Mouse (Mus musculus) hindbrain, embryonic 13.5 days (tissue): Measurements from ENCODE around the gene Ost4. TPM values are rescaled to one million over a fixed set of nuclear protein-coding genes. Genes with fewer than 3 reads are reported as not detected.

Experiments
- ATAC-seq: fragments of 200-750 bp; cut with Nextera tagmentation; 2 replicates; pipeline ENCODE4 v1.8.0; 2017; ENCODE audit warnings: moderate TSS enrichment; ENCODE audit not compliant: low FRiP score
- H3K27ac ChIP-seq: fragments of 300-500 bp; sonication (generic); 2 replicates; pipeline ENCODE4 v1.5.1; 2015; ENCODE audit warnings: inconsistent platforms, mild to moderate bottlenecking, moderate library complexity
- H3K27me3 ChIP-seq: fragments of 300-500 bp; sonication (generic); 2 replicates; pipeline ENCODE4 v1.6.1; 2015; ENCODE audit warnings: mild to moderate bottlenecking, inconsistent platforms
- H3K36me3 ChIP-seq: fragments of 300-500 bp; sonication (generic); 2 replicates; pipeline ENCODE4 v1.6.1; 2015; ENCODE audit warnings: mild to moderate bottlenecking, inconsistent platforms
- H3K4me1 ChIP-seq: fragments of 300-500 bp; sonication (generic); replicated peaks from 2 replicates; pipeline ENCODE4 v1.6.1; 2015; ENCODE audit warnings: inconsistent platforms
- H3K4me2 ChIP-seq: fragments of 300-500 bp; sonication (generic); 2 replicates; pipeline ENCODE4 v1.6.1; 2015; ENCODE audit warnings: inconsistent platforms, mild to moderate bottlenecking, moderate library complexity
- H3K4me3 ChIP-seq: fragments of 300-500 bp; sonication (generic); 2 replicates; pipeline ENCODE4 v1.5.1; 2015; ENCODE audit warnings: mild to moderate bottlenecking, inconsistent platforms
- H3K9ac ChIP-seq: fragments of 300-500 bp; sonication (generic); 2 replicates; pipeline ENCODE4 v1.6.1; 2015; ENCODE audit warnings: mild to moderate bottlenecking, inconsistent platforms
- H3K9me3 ChIP-seq: fragments of 300-500 bp; sonication (generic); 2 replicates; pipeline ENCODE4 v1.6.1; 2016; ENCODE audit warnings: inconsistent platforms
- WGBS: fragments of 180-500 bp; shearing (Covaris S2); methylation state at CpG from one replicate; pipeline ENCODE4 v1.1.7; 2015; 5-methylcytosine and 5-hydroxymethylcytosine counted together
- polyA plus RNA-seq: library from polyadenylated mRNA; unstranded; fragments of >200 nt; fragmentation: Nextera tagmentation; extraction: Ambion mirVana; gene quantifications from 2 replicates; pipeline ENCODE4 v1.2.1, GENCODE M21; 2015

Ost4 gene
- polyA plus RNA-seq, 1 experiment from 2014 or later: 289 TPM

- ATAC-seq: no peak
- 49% methylated on average over 15 of the region's 15 CpGs for WGBS
- H3K36me3 ChIP-seq: peaks cover 49% of the 10 kb centered on the region
Observed at GRCm38 (mm10) chr5:30864322-30864721, 43.3 kb downstream of the Ost4 start.

GRCm38 (mm10) chr5:30863852-30864251, 43.7 kb downstream of the Ost4 start:
- 43% methylated on average over 4 of the region's 4 CpGs for whole genome bisulfite sequencing
- Histone ChIP-seq H3K27me3 (no peaks in the 10 kb centered on the region), H3K4me3 (no peak overlapping the region), H3K27ac (no peak overlapping the region), H3K36me3 (peaks cover 49% of the 10 kb centered on the region), H3K4me2 (no peak overlapping the region), H3K9ac (no peak overlapping the region), H3K9me3 (no peaks in the 10 kb centered on the region), H3K4me1 (peaks cover 3% of the 10 kb centered on the region)
- no peak for ATAC-seq

More at GRCm38 (mm10) chr5:30864322-30864721, 43.3 kb downstream of the Ost4 start:
- H3K4me2 ChIP-seq: no peak overlapping the region
- no peak overlapping the region for H3K4me3 ChIP-seq
- no peak overlapping the region for H3K27ac ChIP-seq
- H3K27me3 ChIP-seq: no peaks in the 10 kb centered on the region
- no peaks in the 10 kb centered on the region for H3K9me3 ChIP-seq
- peaks cover 7% of the 10 kb centered on the region for H3K4me1 ChIP-seq
- no peak overlapping the region for H3K9ac ChIP-seq

DNA sequence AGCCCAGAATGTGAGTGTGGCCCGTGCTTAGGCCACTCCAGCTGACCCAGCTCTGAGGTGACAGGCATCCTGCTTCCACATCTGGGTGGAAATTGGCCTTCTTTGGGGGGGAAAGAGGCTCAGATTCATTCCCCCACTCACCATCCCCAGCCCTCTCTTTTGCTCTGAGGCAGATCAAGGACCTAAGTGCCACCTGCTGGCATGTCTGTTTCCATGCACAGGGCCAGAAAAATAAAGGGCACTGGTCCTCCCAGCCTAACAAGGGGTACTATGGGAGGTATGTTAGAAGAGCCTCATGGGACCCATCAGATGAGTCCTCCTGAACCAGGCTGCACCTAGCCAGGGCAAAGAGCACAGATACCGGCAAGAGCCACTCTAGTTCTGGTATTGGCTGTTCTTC, 51.5 kb downstream of the Ost4 start:
- WGBS: 86% methylated on average over 2 of the region's 2 CpGs

More for the DNA sequence above, 51.5 kb downstream of the Ost4 start:
- no peaks in the 10 kb centered on the region; the same call in 1 of the 2 replicates for H3K36me3 ChIP-seq
- no peaks in the 10 kb centered on the region for H3K9me3 ChIP-seq
- no peaks in the 10 kb centered on the region for H3K27me3 ChIP-seq
- H3K4me3 ChIP-seq: no peak overlapping the region
- ATAC-seq: no peak
- H3K9ac ChIP-seq: no peak overlapping the region
- no peak overlapping the region for H3K27ac ChIP-seq
- H3K4me1 ChIP-seq: 0 out of 2 replicates have a peak, but pooled peaks cover 1% of the 10 kb centered on the region
- H3K4me2 ChIP-seq: no peak overlapping the region

Other genes with a start within 250 kb of the Ost4 start
- gene Cenpa, start 241.0 kb downstream of the Ost4 start, polyA plus RNA-seq: 61.6 and 69.1 TPM in 2 replicates
- 180 and 199 TPM in 2 replicates for gene Dpysl5, start 196.2 kb downstream of the Ost4 start, polyA plus RNA-seq
- gene Mapre3, start 93.1 kb downstream of the Ost4 start, polyA plus RNA-seq: 108 and 115 TPM in 2 replicates
- 59.5 and 61.9 TPM in 2 replicates for gene Tmem214, start 39.8 kb downstream of the Ost4 start, polyA plus RNA-seq
- gene Agbl5, start 19.1 kb downstream of the Ost4 start, polyA plus RNA-seq: 23.6 and 24.8 TPM in 2 replicates
- 23.6 and 30.2 TPM in 2 replicates for gene Emilin1, start 5.6 kb upstream of the Ost4 start, polyA plus RNA-seq
- gene Khk, start 13.6 kb upstream of the Ost4 start, polyA plus RNA-seq: 8.7 and 9.1 TPM in 2 replicates
- gene Cgref1, start 37.8 kb upstream of the Ost4 start, polyA plus RNA-seq: 30.3 and 34.1 TPM in 2 replicates
- gene Preb, start 52.6 kb upstream of the Ost4 start, polyA plus RNA-seq: 110 and 112 TPM in 2 replicates
- 0.04 TPM in 1 of 2 replicates, not detected in the other for gene Tcf23, start 60.9 kb upstream of the Ost4 start, polyA plus RNA-seq
- gene Atraid, start 140.5 kb upstream of the Ost4 start, polyA plus RNA-seq: 165 and 184 TPM in 2 replicates
- 18.1 and 20.3 TPM in 2 replicates for gene Slc5a6, start 141.1 kb upstream of the Ost4 start, polyA plus RNA-seq
- gene Cad, start 147.0 kb upstream of the Ost4 start, polyA plus RNA-seq: 13.7 and 14.7 TPM in 2 replicates
- not detected in 2 replicates for gene Dnajc5g, start 198.5 kb upstream of the Ost4 start, polyA plus RNA-seq
- 30.5 and 35.0 TPM in 2 replicates for gene Slc30a3, start 200.4 kb upstream of the Ost4 start, polyA plus RNA-seq
- gene Trim54, start 208.9 kb upstream of the Ost4 start, polyA plus RNA-seq: 0.16 TPM in 1 of 2 replicates, not detected in the other
- gene Ucn, start 231.0 kb upstream of the Ost4 start, polyA plus RNA-seq: not detected in 2 replicates
- gene Mpv17, start 246.5 kb upstream of the Ost4 start, polyA plus RNA-seq: 54.2 and 58.2 TPM in 2 replicates